Mouse (Mus musculus) myocyte (in vitro differentiated cells): ENCODE measurements at regions not wholly inside any gene's neighbourhood (a gene's known extent, or its start where the extent isn't known, plus 50 kb on each side); places are given as distances from the start of the nearest gene placed in this dataset.

Source experiments
- MAX ChIP-seq: IDR thresholded peaks from one replicate; pipeline ENCODE4 v1.6.1; 2011; ENCODE audit warnings: low read depth, mild to moderate bottlenecking, control low read depth
- MYOD1 ChIP-seq, 3 experiments: IDR thresholded peaks; one replicate each; pipeline ENCODE4 v1.6.1; 2011; ENCODE audit warnings: control low read depth in 2 of 3, low read depth in 2 of 3, mild to moderate bottlenecking in 2 of 3, moderate library complexity in 1 of 3; ENCODE audit not compliant: insufficient read length in 2 of 3, control insufficient read depth in 1 of 3
- MYOG ChIP-seq, 3 experiments: IDR thresholded peaks; one replicate each; pipeline ENCODE4 v1.6.1; 2011; ENCODE audit warnings: control low read depth in 2 of 3, low read depth in 2 of 3, mild to moderate bottlenecking in 2 of 3; ENCODE audit not compliant: insufficient read length in 2 of 3, control insufficient read depth in 1 of 3, insufficient read depth in 1 of 3
- POLR2A ChIP-seq: IDR thresholded peaks from one replicate; pipeline ENCODE4 v1.6.1; 2011; ENCODE audit warnings: low read depth, mild to moderate bottlenecking, control low read depth, moderate library complexity; ENCODE audit not compliant: insufficient read length
- POLR2AphosphoS2 ChIP-seq: IDR thresholded peaks from one replicate; pipeline ENCODE4 v1.6.1; 2011; ENCODE audit warnings: low read depth, control low read depth; ENCODE audit not compliant: insufficient read length
- TCF12 ChIP-seq: IDR thresholded peaks from one replicate; pipeline ENCODE4 v1.6.1; 2011; ENCODE audit warnings: mild to moderate bottlenecking, control low read depth; ENCODE audit not compliant: poor library complexity, insufficient read depth, severe bottlenecking
- USF1 ChIP-seq: IDR thresholded peaks from one replicate; pipeline ENCODE4 v1.6.1; 2011; ENCODE audit warnings: low read depth, mild to moderate bottlenecking, control low read depth, moderate library complexity

DNA sequence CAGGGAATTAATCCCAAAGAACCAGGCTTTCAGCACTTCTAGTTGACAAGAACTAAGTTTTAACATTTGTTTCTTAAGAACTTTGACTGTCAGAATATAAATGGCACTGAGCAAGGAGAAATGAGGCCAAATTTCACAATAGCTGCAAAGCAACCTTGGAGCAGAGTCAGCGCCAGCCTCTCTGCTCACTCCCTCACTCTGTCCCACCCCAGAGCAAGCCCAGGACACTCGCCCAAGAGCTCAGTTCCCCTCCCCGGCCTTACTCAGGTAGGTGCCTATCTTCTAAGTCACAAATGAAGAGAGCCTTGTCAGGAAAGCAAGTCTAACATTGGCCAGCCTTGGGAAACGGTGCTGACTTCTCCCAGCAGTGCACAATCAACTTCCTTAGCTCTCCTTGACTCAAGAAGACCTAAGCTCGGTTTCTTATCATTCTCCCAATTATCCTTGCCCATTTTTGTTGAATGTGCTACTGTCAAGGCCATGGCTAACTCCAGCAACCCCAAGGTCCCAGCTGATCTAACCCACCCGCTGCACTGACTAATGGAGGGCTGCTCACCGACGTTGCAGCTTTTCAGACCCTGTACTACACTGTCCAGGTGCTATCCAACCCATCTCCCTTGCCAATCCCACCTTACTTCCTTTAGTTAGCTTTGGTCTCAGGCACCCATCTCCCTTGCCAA, 219.5 kb upstream of the Klf14 start:
- TF ChIP-seq MYOG (IDR thresholded peaks at IDR 0.05; ENCODE audit: control insufficient read depth in 1 of 3, insufficient read depth in 1 of 3, insufficient read length in 2 of 3, low read depth in 2 of 3) (no peak), POLR2A (no peak), MYOD1 (IDR thresholded peaks at IDR 0.05; ENCODE audit: control insufficient read depth in 1 of 3, insufficient read length in 2 of 3, low read depth in 2 of 3) (no peak), USF1 (no peak), TCF12 (no peak), POLR2AphosphoS2 (no peak), MAX (no peak)
